Mouse (Mus musculus): ENCODE data around the gene Traf6. TPM values are rescaled to one million over a fixed set of nuclear protein-coding genes. Genes with fewer than 3 reads are reported as not detected.
A peak's percentile ranks its signal among the peaks of the same experiment; 100 is the strongest.

The Traf6 gene
- polyA plus RNA-seq, 1 experiment from 2014 or later = 13.1 TPM

DNA sequence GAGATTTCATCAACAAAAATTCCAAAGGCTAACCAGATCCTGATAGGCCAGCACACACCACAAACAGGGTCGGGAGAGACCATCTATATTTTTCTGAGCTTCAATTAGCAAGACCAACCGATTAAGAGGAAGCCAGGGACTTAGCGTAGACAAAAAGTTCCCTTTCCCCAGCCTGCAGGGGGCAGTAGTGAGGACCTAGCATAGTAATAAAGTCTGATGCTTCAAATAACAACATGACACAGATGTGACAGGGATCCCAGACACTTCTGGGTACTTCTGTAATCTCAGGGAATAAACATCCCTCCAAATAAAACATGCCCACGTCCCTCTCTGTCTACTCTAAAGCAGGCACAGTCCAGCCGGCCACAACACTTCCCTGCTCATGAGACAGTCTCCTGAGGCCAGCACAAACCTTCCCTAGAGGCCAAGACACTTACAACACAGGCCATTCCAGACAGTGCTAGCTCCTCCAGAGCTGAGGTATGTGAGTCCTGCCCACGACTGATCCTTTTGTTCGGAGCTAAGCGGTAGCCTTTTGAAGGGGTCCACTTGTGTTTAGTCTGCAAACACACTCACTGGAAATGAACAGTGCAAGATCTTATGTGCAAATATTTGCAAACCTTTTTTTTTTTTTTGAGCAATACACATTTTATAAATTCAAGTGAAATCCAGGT is 37.6 kb downstream of the Traf6 start:
- DNase-seq (ENCODE audit: low spot score) (peak; percentile 25), ATAC-seq (no peak)
- H3K4me1 ChIP-seq (ENCODE audit: control insufficient read depth, insufficient read depth, low read length) = no peaks in the 10 kb centered on the region
- H3K4me3 ChIP-seq (ENCODE audit: low read depth, low read length) = no peak overlapping the region
- no peaks in the 10 kb centered on the region for H3K27me3 ChIP-seq (replicated peaks; ENCODE audit: control insufficient read depth, insufficient read depth, low read length)
- no peaks in the 10 kb centered on the region for H3K36me3 ChIP-seq (ENCODE audit: control insufficient read depth, insufficient read depth, low read length)
- H3K27ac ChIP-seq (ENCODE audit: low read depth, low read length) = no peak overlapping the region
- no peak overlapping the region for H3K4me2 ChIP-seq (ENCODE audit: low read length)
- H3K9me3 ChIP-seq (replicated peaks; ENCODE audit: control insufficient read depth, low read length) = no peaks in the 10 kb centered on the region
- no peak overlapping the region for H3K9ac ChIP-seq (ENCODE audit: low read length)
- 74% methylated on average over 8 of the region's 8 CpGs for whole genome bisulfite sequencing

GRCm38 (mm10) chr2:101717162-101717561 is 38.9 kb downstream of the Traf6 start:
- no peaks in the 10 kb centered on the region for H3K36me3 ChIP-seq (ENCODE audit: control insufficient read depth, insufficient read depth, low read length)
- WGBS = 94% methylated on average over 13 of the region's 13 CpGs
- DNase-seq (ENCODE audit: low spot score) (no peak), ATAC-seq (no peak)
- no peak overlapping the region for H3K4me3 ChIP-seq (ENCODE audit: low read depth, low read length)
- no peak overlapping the region for H3K9ac ChIP-seq (ENCODE audit: low read length)
- no peaks in the 10 kb centered on the region for H3K9me3 ChIP-seq (replicated peaks; ENCODE audit: control insufficient read depth, low read length)
- H3K4me2 ChIP-seq (ENCODE audit: low read length) = no peak overlapping the region
- H3K27ac ChIP-seq (ENCODE audit: low read depth, low read length) = no peak overlapping the region
- no peaks in the 10 kb centered on the region for H3K4me1 ChIP-seq (ENCODE audit: control insufficient read depth, insufficient read depth, low read length)
- no peaks in the 10 kb centered on the region for H3K27me3 ChIP-seq (replicated peaks; ENCODE audit: control insufficient read depth, insufficient read depth, low read length)

DNA sequence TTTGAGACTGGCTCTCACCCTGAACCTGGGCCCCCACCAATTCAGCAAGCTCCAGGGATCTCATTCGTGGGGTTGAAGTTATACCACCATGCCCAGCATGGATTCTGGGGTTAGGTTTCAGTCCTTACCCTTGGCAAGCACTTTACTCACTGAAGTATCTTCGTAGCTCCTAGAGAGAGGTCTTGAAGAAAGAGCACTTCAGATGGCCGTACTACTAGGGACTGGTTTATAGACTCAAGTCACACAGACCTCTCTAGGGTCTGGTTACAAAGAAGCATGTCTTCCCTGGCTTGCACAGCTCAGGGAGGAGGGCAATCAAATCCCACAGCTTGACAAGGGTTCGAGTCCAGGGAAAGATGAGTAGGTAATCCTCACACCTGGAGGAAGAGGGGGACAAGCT is 43.6 kb downstream of the Traf6 start:
- 0 out of 2 replicates have a peak overlapping the region, but pooled peaks have one; percentile 55 for H3K27ac ChIP-seq (ENCODE audit: low read depth, low read length)

DNA sequence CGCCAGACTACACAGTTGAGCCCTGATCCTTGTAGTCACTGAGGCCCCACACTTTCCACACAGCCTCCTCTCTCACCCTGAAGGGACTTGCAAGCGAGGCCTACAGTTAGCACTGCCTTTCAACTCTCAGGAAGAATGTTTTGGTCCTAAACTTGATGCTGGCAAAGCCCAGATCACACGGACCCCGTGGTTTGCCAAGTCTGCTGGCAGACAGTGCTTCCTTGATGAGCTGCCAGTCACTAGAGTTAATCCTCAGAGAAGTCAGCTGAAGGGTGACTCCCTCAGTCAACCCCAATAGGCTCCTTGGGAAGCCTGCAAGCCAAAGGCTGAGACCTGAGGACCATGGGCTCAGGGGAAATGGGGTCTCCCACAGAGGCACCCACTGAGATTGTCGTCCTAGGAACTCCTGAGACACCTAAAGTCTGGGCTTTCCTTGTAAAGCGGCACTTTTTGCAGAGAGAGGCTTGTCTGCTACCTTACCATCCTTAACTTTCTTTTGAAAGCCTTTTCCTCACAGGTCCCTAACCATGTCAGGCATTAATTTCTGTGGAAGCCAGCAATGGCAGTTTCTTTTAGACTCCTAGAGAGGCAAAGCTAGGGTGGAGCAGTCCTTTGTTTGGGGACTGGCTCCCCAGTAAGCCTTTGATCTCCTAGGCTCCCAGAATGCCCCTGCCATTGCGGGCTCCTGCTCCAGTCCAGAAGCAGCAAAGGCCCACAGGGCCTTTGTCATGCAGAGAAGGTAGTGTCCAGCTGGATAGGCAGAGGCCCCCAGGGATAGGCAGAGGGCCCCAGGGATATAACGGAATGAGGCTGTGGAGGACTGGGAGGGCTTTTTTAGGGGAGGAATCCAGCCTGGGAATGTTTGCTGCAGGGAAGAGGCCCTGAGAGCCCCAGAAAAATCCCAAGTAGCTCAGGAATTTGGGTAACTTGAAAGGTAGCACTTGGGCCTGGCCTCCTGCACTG is 44.4 kb downstream of the Traf6 start:
- no peak overlapping the region for H3K4me3 ChIP-seq (ENCODE audit: low read depth, low read length)
- ATAC-seq (peak; percentile 69), DNase-seq (ENCODE audit: low spot score) (peak; percentile 44)
- H3K27ac ChIP-seq (ENCODE audit: low read depth, low read length) = peak overlapping the region; percentile 55
- H3K9ac ChIP-seq (ENCODE audit: low read length) = no peak overlapping the region
- 15% methylated on average over 8 of the region's 8 CpGs for WGBS
- no peaks in the 10 kb centered on the region for H3K27me3 ChIP-seq (replicated peaks; ENCODE audit: control insufficient read depth, insufficient read depth, low read length)
- no peaks in the 10 kb centered on the region for H3K36me3 ChIP-seq (ENCODE audit: control insufficient read depth, insufficient read depth, low read length)
- H3K9me3 ChIP-seq (replicated peaks; ENCODE audit: control insufficient read depth, low read length) = no peaks in the 10 kb centered on the region
- H3K4me1 ChIP-seq (ENCODE audit: control insufficient read depth, insufficient read depth, low read length) = peaks cover 12% of the 10 kb centered on the region
- no peak overlapping the region for H3K4me2 ChIP-seq (ENCODE audit: low read length)

More for the DNA sequence above, 43.6 kb downstream of the Traf6 start:
- 81% methylated on average over 4 of the region's 4 CpGs for WGBS
- no peaks in the 10 kb centered on the region for H3K27me3 ChIP-seq (replicated peaks; ENCODE audit: control insufficient read depth, insufficient read depth, low read length)
- H3K4me3 ChIP-seq (ENCODE audit: low read depth, low read length) = no peak overlapping the region
- peaks cover 12% of the 10 kb centered on the region for H3K4me1 ChIP-seq (ENCODE audit: control insufficient read depth, insufficient read depth, low read length)
- no peak overlapping the region for H3K4me2 ChIP-seq (ENCODE audit: low read length)
- no peaks in the 10 kb centered on the region for H3K9me3 ChIP-seq (replicated peaks; ENCODE audit: control insufficient read depth, low read length)
- no peak for ATAC-seq
- H3K36me3 ChIP-seq (ENCODE audit: control insufficient read depth, insufficient read depth, low read length) = no peaks in the 10 kb centered on the region
- DNase-seq (ENCODE audit: low spot score) = no peak
- no peak overlapping the region for H3K9ac ChIP-seq (ENCODE audit: low read length)

GRCm38 (mm10) chr2:101723333-101723881 is 45.2 kb downstream of the Traf6 start:
- Histone ChIP-seq H3K4me1 (ENCODE audit: control insufficient read depth, insufficient read depth, low read length) (peaks cover 12% of the 10 kb centered on the region), H3K4me3 (ENCODE audit: low read depth, low read length) (no peak overlapping the region), H3K27me3 (replicated peaks; ENCODE audit: control insufficient read depth, insufficient read depth, low read length) (no peaks in the 10 kb centered on the region), H3K4me2 (ENCODE audit: low read length) (no peak overlapping the region), H3K9ac (ENCODE audit: low read length) (peak overlapping the region; percentile 35; the same call in 1 of the 2 replicates), H3K9me3 (replicated peaks; ENCODE audit: control insufficient read depth, low read length) (no peaks in the 10 kb centered on the region), H3K36me3 (ENCODE audit: control insufficient read depth, insufficient read depth, low read length) (no peaks in the 10 kb centered on the region), H3K27ac (ENCODE audit: low read depth, low read length) (peak overlapping the region; percentile 55)
- ATAC-seq = peak; percentile 45; the same call in 1 of the 2 replicates
- 36% methylated on average over 10 of the region's 10 CpGs for WGBS
- DNase-seq (ENCODE audit: low spot score) = peak; percentile 6

DNA sequence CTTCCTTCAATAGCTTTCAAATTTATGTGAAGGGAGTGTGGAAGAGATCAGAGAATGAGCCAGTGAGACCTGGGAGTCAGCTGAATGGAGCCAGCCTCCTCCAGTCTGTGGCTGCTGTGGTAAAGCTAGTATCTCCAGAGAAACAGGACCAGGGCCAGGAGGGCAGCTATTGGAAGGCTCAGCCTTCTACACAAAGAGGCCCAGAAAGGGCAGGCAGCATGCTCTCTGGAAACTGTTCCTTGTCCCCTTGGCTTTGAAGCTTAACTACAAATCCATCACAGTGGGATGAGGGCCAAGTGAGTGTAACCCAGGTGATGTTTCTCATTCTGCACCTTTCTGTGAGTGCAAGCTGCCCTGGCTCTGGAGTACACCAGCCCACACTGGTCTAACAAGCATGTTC is 49.6 kb downstream of the Traf6 start:
- no peak for DNase-seq (ENCODE audit: low spot score)
- Histone ChIP-seq H3K9ac (ENCODE audit: low read length) (no peak overlapping the region), H3K4me3 (ENCODE audit: low read depth, low read length) (no peak overlapping the region), H3K4me2 (ENCODE audit: low read length) (no peak overlapping the region), H3K4me1 (ENCODE audit: control insufficient read depth, insufficient read depth, low read length) (peaks cover 6% of the 10 kb centered on the region), H3K27me3 (replicated peaks; ENCODE audit: control insufficient read depth, insufficient read depth, low read length) (no peaks in the 10 kb centered on the region), H3K9me3 (replicated peaks; ENCODE audit: control insufficient read depth, low read length) (no peaks in the 10 kb centered on the region), H3K27ac (ENCODE audit: low read depth, low read length) (no peak overlapping the region), H3K36me3 (ENCODE audit: control insufficient read depth, insufficient read depth, low read length) (no peaks in the 10 kb centered on the region)
- ATAC-seq = no peak

DNA sequence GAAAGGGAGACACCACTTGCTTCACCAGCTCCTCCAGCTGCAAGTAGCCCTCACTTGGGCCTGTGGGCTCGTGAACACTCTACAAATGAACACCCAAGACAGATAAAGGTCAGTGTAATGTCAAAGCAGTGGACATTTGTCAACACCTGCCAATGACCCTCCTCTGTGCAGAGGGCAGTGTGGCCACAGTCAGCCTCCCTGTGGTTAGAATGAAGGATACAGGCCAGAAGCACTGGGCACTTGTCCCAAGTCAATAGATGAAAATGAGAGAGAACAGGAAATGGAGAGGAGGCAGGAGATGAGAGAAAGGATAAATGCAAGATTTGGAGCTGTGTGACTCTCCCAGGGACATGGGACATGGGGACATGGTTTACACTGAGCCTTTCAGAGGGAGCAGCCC is 51.2 kb downstream of the Traf6 start:
- Histone ChIP-seq H3K36me3 (ENCODE audit: control insufficient read depth, insufficient read depth, low read length) (no peaks in the 10 kb centered on the region), H3K4me3 (ENCODE audit: low read depth, low read length) (no peak overlapping the region), H3K9ac (ENCODE audit: low read length) (no peak overlapping the region), H3K4me2 (ENCODE audit: low read length) (no peak overlapping the region), H3K27me3 (replicated peaks; ENCODE audit: control insufficient read depth, insufficient read depth, low read length) (no peaks in the 10 kb centered on the region), H3K27ac (ENCODE audit: low read depth, low read length) (no peak overlapping the region), H3K4me1 (ENCODE audit: control insufficient read depth, insufficient read depth, low read length) (no peaks in the 10 kb centered on the region), H3K9me3 (replicated peaks; ENCODE audit: control insufficient read depth, low read length) (no peaks in the 10 kb centered on the region)
- ATAC-seq = no peak
- WGBS = 89% methylated on average over 1 of the region's 1 CpGs
- DNase-seq (ENCODE audit: low spot score) = no peak

GRCm38 (mm10) chr2:101730972-101731371 is 52.7 kb downstream of the Traf6 start:
- Histone ChIP-seq H3K4me3 (ENCODE audit: low read depth, low read length) (no peak overlapping the region), H3K9ac (ENCODE audit: low read length) (no peak overlapping the region), H3K36me3 (ENCODE audit: control insufficient read depth, insufficient read depth, low read length) (no peaks in the 10 kb centered on the region), H3K9me3 (replicated peaks; ENCODE audit: control insufficient read depth, low read length) (no peaks in the 10 kb centered on the region), H3K27ac (ENCODE audit: low read depth, low read length) (no peak overlapping the region), H3K4me2 (ENCODE audit: low read length) (no peak overlapping the region), H3K27me3 (replicated peaks; ENCODE audit: control insufficient read depth, insufficient read depth, low read length) (no peaks in the 10 kb centered on the region), H3K4me1 (ENCODE audit: control insufficient read depth, insufficient read depth, low read length) (no peaks in the 10 kb centered on the region)
- DNase-seq (ENCODE audit: low spot score) (peak; percentile 10), ATAC-seq (no peak)
